Mouse (Mus musculus) stomach, embryonic 14.5 days (tissue): ENCODE data around the gene Gal3st1. TPM values are rescaled to one million over a fixed set of nuclear protein-coding genes. Genes with fewer than 3 reads are reported as not detected.

Experiments
- ATAC-seq: fragments of 200-750 bp; cut with Nextera tagmentation; 2 replicates; pipeline ENCODE4 v1.8.0; 2017; ENCODE audit warnings: low read depth, moderate TSS enrichment; ENCODE audit not compliant: insufficient number of reproducible peaks, insufficient read depth, low FRiP score
- H3K27ac ChIP-seq: fragments of 300-500 bp; sonication (generic); 2 replicates; pipeline ENCODE4 v1.5.1; 2014; ENCODE audit warnings: mild to moderate bottlenecking, low read length, moderate library complexity, mixed read lengths
- H3K27me3 ChIP-seq: fragments of 300-500 bp; sonication (generic); 2 replicates; pipeline ENCODE4 v1.6.1; 2014; ENCODE audit warnings: low read length, control low read depth, mixed read lengths; ENCODE audit not compliant: control insufficient read depth, insufficient read depth
- H3K36me3 ChIP-seq: fragments of 300-500 bp; sonication (generic); 2 replicates; pipeline ENCODE4 v1.6.1; 2014; ENCODE audit warnings: mild to moderate bottlenecking, control low read depth, low read length, moderate library complexity, mixed read lengths; ENCODE audit not compliant: control insufficient read depth, insufficient read depth
- H3K4me1 ChIP-seq: fragments of 300-500 bp; sonication (generic); 2 replicates; pipeline ENCODE4 v1.6.1; 2014; ENCODE audit warnings: low read length, control low read depth, mixed read lengths; ENCODE audit not compliant: control insufficient read depth, insufficient read depth
- H3K4me2 ChIP-seq: fragments of 300-500 bp; sonication (generic); replicated peaks from 2 replicates; pipeline ENCODE4 v1.6.1; 2014; ENCODE audit warnings: low read depth, low read length, control low read depth
- H3K4me3 ChIP-seq: fragments of 300-500 bp; sonication (generic); 2 replicates; pipeline ENCODE4 v1.5.1; 2014; ENCODE audit warnings: low read depth, low read length, control low read depth
- H3K9ac ChIP-seq: fragments of 300-500 bp; sonication (generic); replicated peaks from 2 replicates; pipeline ENCODE4 v1.6.1; 2014; ENCODE audit warnings: low read depth, mild to moderate bottlenecking, control low read depth, low read length, moderate library complexity, mixed read lengths
- H3K9me3 ChIP-seq: fragments of 300-500 bp; sonication (generic); 2 replicates; pipeline ENCODE4 v1.6.1; 2016; ENCODE audit warnings: low read depth, low read length, control low read depth; ENCODE audit not compliant: control insufficient read depth
- WGBS: fragments of 180-500 bp; shearing (Covaris S2); extraction: QIAGEN DNeasy Blood & Tissue Kit; methylation state at CpG from one replicate; pipeline ENCODE4 v1.1.7; 2014; 5-methylcytosine and 5-hydroxymethylcytosine counted together
- polyA plus RNA-seq: library from polyadenylated mRNA; unstranded; fragments of >200 nt; fragmentation: Nextera tagmentation; extraction: Ambion mirVana; gene quantifications from 2 replicates; pipeline ENCODE4 v1.2.1, GENCODE M21; 2014

The Gal3st1 gene
- polyA plus RNA-seq, 1 experiment from 2014 or later, result 13.1 TPM

DNA sequence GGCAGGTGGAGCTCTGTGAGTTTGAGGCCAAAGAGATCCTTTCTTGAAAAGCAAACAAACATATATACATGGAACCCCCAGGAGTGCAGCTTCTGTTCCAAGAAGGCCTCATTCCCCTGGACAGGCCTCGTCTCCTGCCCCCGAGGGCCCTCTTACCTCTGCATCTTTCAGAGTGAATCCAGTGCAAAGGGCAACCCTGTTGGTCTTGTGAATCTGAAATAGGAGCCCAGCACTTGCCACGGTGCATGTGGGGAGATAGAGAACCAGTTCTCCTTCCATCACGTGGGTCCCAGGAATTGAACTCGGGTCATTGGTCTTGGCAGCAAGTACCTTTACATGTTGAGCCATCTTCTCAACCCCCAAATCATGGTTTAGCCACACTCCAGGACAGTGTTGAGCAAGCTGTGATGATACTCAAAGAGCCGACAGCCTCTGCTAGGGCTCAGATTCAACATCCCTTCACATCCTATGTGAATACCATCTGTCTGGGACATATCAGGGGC is 57.7 kb downstream of the Gal3st1 start:
- no peaks in the 10 kb centered on the region for H3K36me3 ChIP-seq
- H3K4me2 ChIP-seq, result no peak overlapping the region
- no peak for ATAC-seq
- H3K27me3 ChIP-seq, result no peaks in the 10 kb centered on the region
- H3K9me3 ChIP-seq, result no peaks in the 10 kb centered on the region
- 81% methylated on average over 6 of the region's 6 CpGs for WGBS
- no peaks in the 10 kb centered on the region for H3K4me1 ChIP-seq
- H3K9ac ChIP-seq, result no peak overlapping the region
- no peak overlapping the region for H3K27ac ChIP-seq
- H3K4me3 ChIP-seq, result no peak overlapping the region

DNA sequence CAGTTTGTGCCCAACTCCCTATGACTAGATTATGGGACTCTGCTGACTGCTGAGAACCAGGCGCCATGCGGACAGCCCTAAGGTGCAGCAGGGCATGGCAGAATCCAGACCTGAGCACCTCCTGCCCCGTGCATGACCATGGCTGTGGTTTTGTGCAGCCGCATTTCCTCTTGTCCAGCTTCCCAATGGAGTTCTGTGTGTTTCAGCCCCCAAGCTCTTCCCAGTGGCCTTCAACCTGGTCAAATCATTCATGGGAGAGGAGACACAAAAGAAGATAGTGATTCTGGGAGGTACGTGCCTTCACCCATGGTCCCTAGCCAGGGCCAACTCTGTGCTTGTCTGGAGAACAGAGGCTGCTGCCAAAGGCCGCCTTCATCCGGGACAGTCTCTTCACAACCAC is 59.6 kb downstream of the Gal3st1 start:
- Histone ChIP-seq H3K9ac (no peak overlapping the region), H3K36me3 (no peaks in the 10 kb centered on the region), H3K27ac (no peak overlapping the region), H3K4me2 (no peak overlapping the region), H3K27me3 (no peaks in the 10 kb centered on the region), H3K4me3 (no peak overlapping the region), H3K4me1 (no peaks in the 10 kb centered on the region), H3K9me3 (no peaks in the 10 kb centered on the region)
- WGBS, result 91% methylated on average over 7 of the region's 7 CpGs
- ATAC-seq, result no peak

DNA sequence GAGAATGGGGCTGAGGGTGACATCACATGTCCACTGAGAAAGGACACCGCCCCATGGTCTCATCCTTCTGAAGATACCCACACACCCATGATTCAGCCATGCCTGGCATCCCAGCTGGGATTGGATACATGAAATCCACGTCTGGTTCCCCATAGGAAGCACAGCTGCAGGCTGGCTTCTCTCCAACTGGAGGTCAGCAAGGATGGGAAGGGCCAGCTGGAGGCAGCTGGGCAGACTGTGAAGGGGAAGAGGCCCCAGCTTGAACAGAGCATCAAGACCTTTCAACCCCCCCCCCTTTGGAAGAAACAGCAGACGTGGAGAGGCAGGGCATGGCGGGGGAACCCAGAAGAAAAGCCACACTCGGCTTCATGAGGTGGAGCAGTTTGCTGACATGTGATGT is 63.1 kb downstream of the Gal3st1 start:
- 64% methylated on average over 4 of the region's 5 CpGs for WGBS
- no peak overlapping the region for H3K27ac ChIP-seq
- H3K4me2 ChIP-seq, result no peak overlapping the region
- no peaks in the 10 kb centered on the region for H3K4me1 ChIP-seq
- no peak overlapping the region for H3K4me3 ChIP-seq
- H3K9ac ChIP-seq, result no peak overlapping the region
- H3K36me3 ChIP-seq, result no peaks in the 10 kb centered on the region
- no peaks in the 10 kb centered on the region for H3K27me3 ChIP-seq
- ATAC-seq, result no peak
- H3K9me3 ChIP-seq, result no peaks in the 10 kb centered on the region

DNA sequence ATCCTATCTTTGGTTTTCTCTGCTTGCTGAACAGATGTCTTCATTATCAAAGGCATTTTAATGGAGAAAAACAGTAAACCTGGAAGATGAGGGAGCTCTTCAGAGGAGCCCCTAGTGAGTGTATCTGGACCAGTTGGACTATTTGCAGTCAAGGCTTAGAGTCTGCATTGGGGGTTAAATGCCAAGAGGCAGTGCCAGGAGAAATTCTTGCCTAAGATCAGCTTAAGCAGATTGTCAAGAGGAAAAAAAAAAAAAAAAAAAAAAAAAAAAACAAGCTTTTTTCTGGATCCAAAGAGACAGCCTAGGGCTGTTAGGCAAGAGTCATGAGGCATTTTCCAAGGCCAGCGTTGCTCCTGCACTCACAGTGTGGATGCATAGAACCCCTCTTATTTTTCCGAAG is 64.3 kb downstream of the Gal3st1 start:
- H3K27ac ChIP-seq, result no peak overlapping the region
- no peaks in the 10 kb centered on the region for H3K27me3 ChIP-seq
- no peaks in the 10 kb centered on the region for H3K9me3 ChIP-seq
- no peak overlapping the region for H3K9ac ChIP-seq
- no peaks in the 10 kb centered on the region for H3K4me1 ChIP-seq
- 95% methylated on average over 2 of the region's 2 CpGs for WGBS
- H3K4me2 ChIP-seq, result no peak overlapping the region
- no peaks in the 10 kb centered on the region for H3K36me3 ChIP-seq
- ATAC-seq, result no peak
- H3K4me3 ChIP-seq, result no peak overlapping the region

DNA sequence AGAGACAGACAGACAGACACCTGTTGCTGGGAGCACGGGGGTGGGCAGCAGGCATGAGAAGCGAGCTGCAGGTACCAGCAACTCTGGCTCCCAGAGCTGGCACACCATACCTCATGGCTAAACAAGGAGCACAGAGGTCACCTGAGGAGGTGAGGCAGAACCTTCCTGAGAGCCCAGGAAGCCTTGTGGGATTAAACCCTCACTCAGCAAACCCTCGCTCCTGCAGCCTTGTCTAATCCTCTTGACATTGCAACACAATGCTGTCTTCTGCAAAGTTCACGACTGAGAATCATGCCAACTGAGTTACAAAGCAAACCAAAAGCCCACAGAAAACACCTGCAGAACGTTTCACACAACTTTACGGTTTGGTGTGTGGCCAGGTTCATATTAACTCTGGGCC is 65.0 kb downstream of the Gal3st1 start:
- H3K36me3 ChIP-seq, result no peaks in the 10 kb centered on the region
- H3K4me2 ChIP-seq, result no peak overlapping the region
- no peak overlapping the region for H3K27ac ChIP-seq
- no peaks in the 10 kb centered on the region for H3K4me1 ChIP-seq
- WGBS, result 92% methylated on average over 6 of the region's 6 CpGs
- no peaks in the 10 kb centered on the region for H3K27me3 ChIP-seq
- no peak overlapping the region for H3K9ac ChIP-seq
- H3K4me3 ChIP-seq, result no peak overlapping the region
- ATAC-seq, result no peak
- no peaks in the 10 kb centered on the region for H3K9me3 ChIP-seq

Other genes with a start within 250 kb of the Gal3st1 start
- 0.39 and 0.69 TPM in 2 replicates for gene Osbp2, start 119.7 kb upstream of the Gal3st1 start, polyA plus RNA-seq
- gene 4921536K21Rik, start 88.5 kb upstream of the Gal3st1 start, polyA plus RNA-seq, result 0.12 and 0.13 TPM in 2 replicates
- gene Dusp18, start 88.4 kb upstream of the Gal3st1 start, polyA plus RNA-seq, result 12.3 and 13.2 TPM in 2 replicates
- 3.7 and 4.1 TPM in 2 replicates for gene Slc35e4, start 69.0 kb upstream of the Gal3st1 start, polyA plus RNA-seq
- 38.9 and 42.2 TPM in 2 replicates for gene Tcn2, start 51.5 kb upstream of the Gal3st1 start, polyA plus RNA-seq
- gene Pes1, start 19.7 kb upstream of the Gal3st1 start, polyA plus RNA-seq, result 62.0 and 64.9 TPM in 2 replicates
- 0.22 and 0.29 TPM in 2 replicates for gene 4930556J24Rik, start 6.9 kb upstream of the Gal3st1 start, polyA plus RNA-seq
- gene Sec14l4, start 47.8 kb downstream of the Gal3st1 start, polyA plus RNA-seq, result 0.51 and 0.76 TPM in 2 replicates
- gene Sec14l3, start 81.2 kb downstream of the Gal3st1 start, polyA plus RNA-seq, result not detected in 2 replicates
- gene Mtfp1, start 111.8 kb downstream of the Gal3st1 start, polyA plus RNA-seq, result 14.5 and 15.5 TPM in 2 replicates
- 1.4 and 1.7 TPM in 2 replicates for gene Sec14l2, start 139.8 kb downstream of the Gal3st1 start, polyA plus RNA-seq
- 32.3 and 32.7 TPM in 2 replicates for gene Rnf215, start 151.6 kb downstream of the Gal3st1 start, polyA plus RNA-seq
- 4.4 and 5.7 TPM in 2 replicates for gene Ccdc157, start 176.7 kb downstream of the Gal3st1 start, polyA plus RNA-seq
- gene Sf3a1, start 176.7 kb downstream of the Gal3st1 start, polyA plus RNA-seq, result 55.3 and 59.2 TPM in 2 replicates
- 17.2 and 19.3 TPM in 2 replicates for gene Tbc1d10a, start 203.2 kb downstream of the Gal3st1 start, polyA plus RNA-seq
- gene Castor1, start 234.6 kb downstream of the Gal3st1 start, polyA plus RNA-seq, result 2.6 and 3.3 TPM in 2 replicates